Mouse (Mus musculus) liver, adult 2 months (tissue): Measurements from ENCODE around the gene Ptpn7. TPM values are rescaled to one million over a fixed set of nuclear protein-coding genes. Genes with fewer than 3 reads are reported as not detected.

Source experiments
- DNase-seq: peaks from one replicate; pipeline ENCODE4 v3.0.0-alpha.2; 2011; ENCODE audit warnings: low read depth, low spot score; ENCODE audit errors: extremely low read depth
- H3K27ac ChIP-seq: fragments of 200-500 bp; replicated peaks from 2 replicates; pipeline ENCODE4 v1.5.1; 2012; ENCODE audit warnings: low read depth, mild to moderate bottlenecking, control low read depth, inconsistent platforms, low read length; ENCODE audit not compliant: insufficient read depth
- H3K27me3 ChIP-seq: fragments of 200-500 bp; 2 replicates; pipeline ENCODE4 v1.6.1; 2012; ENCODE audit warnings: mild to moderate bottlenecking, moderate library complexity, low read length, inconsistent platforms; ENCODE audit not compliant: control insufficient read depth, insufficient read depth
- H3K36me3 ChIP-seq: fragments of 200-500 bp; 2 replicates; pipeline ENCODE4 v1.6.1; 2012; ENCODE audit warnings: low read length, inconsistent platforms; ENCODE audit not compliant: control insufficient read depth, insufficient read depth
- H3K4me1 ChIP-seq: fragments of 200-500 bp; 2 replicates; pipeline ENCODE4 v1.6.1; 2011; ENCODE audit warnings: low read length; ENCODE audit not compliant: control insufficient read depth, insufficient read depth
- H3K4me3 ChIP-seq: fragments of 200-500 bp; 2 replicates; pipeline ENCODE4 v1.5.1; 2011; ENCODE audit warnings: low read depth, mild to moderate bottlenecking, control low read depth, low read length, moderate library complexity; ENCODE audit not compliant: insufficient read depth
- H3K79me2 ChIP-seq: fragments of 200-500 bp; 2 replicates; pipeline ENCODE4 v1.6.1; 2012; ENCODE audit warnings: inconsistent platforms, mild to moderate bottlenecking, low read length, moderate library complexity; ENCODE audit not compliant: control insufficient read depth, insufficient read depth
- H3K9ac ChIP-seq: fragments of 200-500 bp; 2 replicates; pipeline ENCODE4 v1.6.1; 2012; ENCODE audit warnings: low read depth, mild to moderate bottlenecking, control low read depth, inconsistent platforms, low read length
- CTCF ChIP-seq: fragments of 200-500 bp; IDR thresholded peaks from 2 replicates; pipeline ENCODE4 v1.5.1; 2011; ENCODE audit warnings: low read depth, low read length, control low read depth
- POLR2A ChIP-seq: fragments of 200-500 bp; IDR thresholded peaks from 2 replicates; pipeline ENCODE4 v1.6.1; 2011; ENCODE audit warnings: low read length, control low read depth; ENCODE audit not compliant: insufficient read depth; ENCODE audit errors: extremely low read depth
- WGBS: fragments of 180-500 bp; shearing (Covaris S2); methylation state at CpG from one replicate; pipeline ENCODE4 v1.1.7; 2018; 5-methylcytosine and 5-hydroxymethylcytosine counted together
- polyA plus RNA-seq: library from polyadenylated mRNA; depleted of rRNA; stranded (reverse); fragments of >200 nt; gene quantifications from 2 replicates; pipeline ENCODE4 v1.2.3, GENCODE M21; 2012
- total RNA-seq: library from RNA; depleted of rRNA; stranded (reverse); fragments of >200 nt; gene quantifications from 2 replicates; pipeline ENCODE4 v1.2.3, GENCODE M21; 2014

The Ptpn7 gene
- total and polyA plus RNA-seq, 2 experiments = 0.28 to 1.4 TPM

- Histone ChIP-seq H3K4me3 (no peak overlapping the region), H3K27me3 (no peaks in the 10 kb centered on the region), H3K79me2 (peaks cover 7% of the 10 kb centered on the region; the same call in 1 of the 2 replicates), H3K36me3 (no peaks in the 10 kb centered on the region), H3K4me1 (0 out of 2 replicates have a peak, but pooled peaks cover 5% of the 10 kb centered on the region), H3K9ac (no peak overlapping the region), H3K27ac (no peak overlapping the region)
- DNase-seq = no peak
- TF ChIP-seq POLR2A (no peak), CTCF (no peak)
- 93% methylated on average over 2 of the region's 2 CpGs for WGBS
These were observed 11.4 kb downstream of the Ptpn7 start for GRCm38 (mm10) chr1:135143940-135144339.

- 6% methylated on average over 68 of the region's 78 CpGs for WGBS
- H3K9ac ChIP-seq = peak within 1 kb of the TSS; percentile 89
- H3K36me3 ChIP-seq = no peaks in the 10 kb centered on the region
- H3K27ac ChIP-seq = peak within 1 kb of the TSS; percentile 59
- no peak for DNase-seq
- peak within 1 kb of the TSS; percentile 84 for H3K4me3 ChIP-seq
- H3K4me1 ChIP-seq = 0 out of 2 replicates have a peak, but pooled peaks cover 5% of the 10 kb centered on the region
- TF ChIP-seq POLR2A (no peak), CTCF (no peak)
- H3K27me3 ChIP-seq = no peaks in the 10 kb centered on the region
- peaks cover 11% of the 10 kb centered on the region; the same call in 1 of the 2 replicates for H3K79me2 ChIP-seq
These were observed 13.8 kb downstream of the Ptpn7 start, which contains the start of gene Arl8a for GRCm38 (mm10) chr1:135146077-135146945. TSS of gene Arl8a (plus strand) at chr1:135146824.

- Histone ChIP-seq H3K4me1 (0 out of 2 replicates have a peak, but pooled peaks cover 5% of the 10 kb centered on the region), H3K4me3 (peak overlapping the region; percentile 84), H3K27ac (peak overlapping the region; percentile 59), H3K9ac (peak overlapping the region; percentile 89), H3K79me2 (peaks cover 11% of the 10 kb centered on the region; the same call in 1 of the 2 replicates), H3K27me3 (no peaks in the 10 kb centered on the region), H3K36me3 (no peaks in the 10 kb centered on the region)
- under 1% methylated on average over 67 of the region's 69 CpGs for WGBS
- 0 out of 2 replicates have a peak, but pooled peaks have one; percentile 24 for TF ChIP-seq POLR2A
- no peak for TF ChIP-seq CTCF
- DNase-seq = peak; percentile 56
These were observed 14.6 kb downstream of the Ptpn7 start for GRCm38 (mm10) chr1:135146946-135147701.

- H3K9ac ChIP-seq = peak overlapping the region; percentile 89
- H3K79me2 ChIP-seq = peaks cover 11% of the 10 kb centered on the region; the same call in 1 of the 2 replicates
- no peak for TF ChIP-seq CTCF
- no peak for TF ChIP-seq POLR2A
- no peak for DNase-seq
- H3K4me3 ChIP-seq = peak overlapping the region; percentile 84
- no peaks in the 10 kb centered on the region for H3K27me3 ChIP-seq
- no peak overlapping the region for H3K27ac ChIP-seq
- no peaks in the 10 kb centered on the region for H3K36me3 ChIP-seq
- 40% methylated on average over 7 of the region's 7 CpGs for WGBS
- H3K4me1 ChIP-seq = 0 out of 2 replicates have a peak, but pooled peaks cover 5% of the 10 kb centered on the region
These were observed 15.2 kb downstream of the Ptpn7 start for GRCm38 (mm10) chr1:135147702-135148058.

- no peak overlapping the region for H3K27ac ChIP-seq
- H3K9ac ChIP-seq = no peak overlapping the region
- peaks cover 11% of the 10 kb centered on the region; the same call in 1 of the 2 replicates for H3K79me2 ChIP-seq
- no peak for DNase-seq
- no peaks in the 10 kb centered on the region for H3K27me3 ChIP-seq
- no peak for TF ChIP-seq POLR2A
- no peak for TF ChIP-seq CTCF
- H3K36me3 ChIP-seq = no peaks in the 10 kb centered on the region
- 86% methylated on average over 4 of the region's 4 CpGs for WGBS
- H3K4me3 ChIP-seq = peak overlapping the region; percentile 25; the same call in 1 of the 2 replicates
- 0 out of 2 replicates have a peak, but pooled peaks cover 5% of the 10 kb centered on the region for H3K4me1 ChIP-seq
These were observed 16.0 kb downstream of the Ptpn7 start for GRCm38 (mm10) chr1:135148476-135148875.
